Mouse (Mus musculus) liver, embryonic 14.5 days (tissue): ENCODE data around the gene Dlec1.

ENCODE experiments used
- CTCF ChIP-seq: IDR thresholded peaks from 2 replicates; pipeline ENCODE4 v1.5.1; 2016; ENCODE audit warnings: antibody characterized with exemption, low read depth, control low read depth
- EP300 ChIP-seq: IDR thresholded peaks from 2 replicates; pipeline ENCODE4 v1.6.1; 2016; ENCODE audit warnings: antibody characterized with exemption, low read depth

- TF ChIP-seq CTCF: no peak
- TF ChIP-seq EP300: no peak
Observed at GRCm38 (mm10) chr9:119130692-119131091, 28.4 kb downstream of the Dlec1 start.
